Mouse (Mus musculus) hindbrain, embryonic 10.5 days (tissue): ENCODE results near the gene Tbc1d2. TPM values are rescaled to one million over a fixed set of nuclear protein-coding genes. Genes with fewer than 3 reads are reported as not detected.
"Not testable (repeated sequence)": the region's sequence is repeated elsewhere in the genome, so short reads cannot be mapped to it uniquely, and the experiment has no call there.

Experiments used
- DNase-seq: peaks from one replicate; pipeline ENCODE4 v3.0.0-alpha.2; 2017; ENCODE audit warnings: low spot score
- H3K27ac ChIP-seq: fragments of 300-500 bp; sonication (generic); 2 replicates; pipeline ENCODE4 v1.5.1; 2016; ENCODE audit warnings: mild to moderate bottlenecking, moderate library complexity
- H3K27me3 ChIP-seq: fragments of 300-500 bp; sonication (generic); 2 replicates; pipeline ENCODE4 v1.6.1; 2016; ENCODE audit warnings: mild to moderate bottlenecking; ENCODE audit not compliant: poor library complexity, insufficient read depth, severe bottlenecking
- H3K36me3 ChIP-seq: fragments of 300-500 bp; sonication (generic); 2 replicates; pipeline ENCODE4 v1.6.1; 2016; ENCODE audit warnings: mild to moderate bottlenecking, moderate library complexity
- H3K4me1 ChIP-seq: fragments of 300-500 bp; sonication (generic); replicated peaks from 2 replicates; pipeline ENCODE4 v1.6.1; 2016; ENCODE audit warnings: mild to moderate bottlenecking
- H3K4me3 ChIP-seq: fragments of 300-500 bp; sonication (generic); 2 replicates; pipeline ENCODE4 v1.5.1; 2016; ENCODE audit warnings: mild to moderate bottlenecking, moderate library complexity
- H3K9me3 ChIP-seq: fragments of 300-500 bp; sonication (generic); 2 replicates; pipeline ENCODE4 v1.6.1; 2016; ENCODE audit warnings: mild to moderate bottlenecking, moderate library complexity
- WGBS: fragments of 180-500 bp; shearing (Covaris S2); methylation state at CpG from one replicate; pipeline ENCODE4 v1.1.7; 2016; 5-methylcytosine and 5-hydroxymethylcytosine counted together
- polyA plus RNA-seq: library from polyadenylated mRNA; unstranded; fragments of >200 nt; fragmentation: Nextera tagmentation; extraction: Ambion mirVana; gene quantifications from 2 replicates; pipeline ENCODE4 v1.2.1, GENCODE M21; 2016

The Tbc1d2 gene
- polyA plus RNA-seq, 1 experiment from 2014 or later = 2.0 TPM

GRCm38 (mm10) chr4:46597286-46597961 lies 52.6 kb downstream of the Tbc1d2 start:
- no peaks in the 10 kb centered on the region for H3K9me3 ChIP-seq
- H3K27me3 ChIP-seq = peaks cover 61% of the 10 kb centered on the region
- H3K27ac ChIP-seq = no peak overlapping the region
- no peak for DNase-seq
- whole genome bisulfite sequencing = 71% methylated on average over 11 of the region's 11 CpGs
- H3K36me3 ChIP-seq = no peaks in the 10 kb centered on the region
- H3K4me1 ChIP-seq = peaks cover 28% of the 10 kb centered on the region
- no peak overlapping the region for H3K4me3 ChIP-seq

GRCm38 (mm10) chr4:46596398-46596797 lies 53.6 kb downstream of the Tbc1d2 start:
- no peak for DNase-seq
- no peaks in the 10 kb centered on the region for H3K36me3 ChIP-seq
- H3K4me1 ChIP-seq = peaks cover 26% of the 10 kb centered on the region
- no peak overlapping the region for H3K27ac ChIP-seq
- 77% methylated on average over 6 of the region's 6 CpGs for WGBS
- H3K9me3 ChIP-seq = no peaks in the 10 kb centered on the region
- no peak overlapping the region for H3K4me3 ChIP-seq
- peaks cover 51% of the 10 kb centered on the region for H3K27me3 ChIP-seq

GRCm38 (mm10) chr4:46594131-46594530 lies 55.9 kb downstream of the Tbc1d2 start:
- Histone ChIP-seq H3K4me1 (peaks cover 17% of the 10 kb centered on the region; the same call in 1 of the 2 replicates), H3K4me3 (no peak overlapping the region), H3K27me3 (peaks cover 31% of the 10 kb centered on the region), H3K27ac (no peak overlapping the region), H3K36me3 (no peaks in the 10 kb centered on the region), H3K9me3 (no peaks in the 10 kb centered on the region)
- 84% methylated on average over 5 of the region's 5 CpGs for WGBS
- DNase-seq = no peak

GRCm38 (mm10) chr4:46593472-46593871 lies 56.5 kb downstream of the Tbc1d2 start:
- no peak for DNase-seq
- Histone ChIP-seq H3K4me1 (peaks cover 17% of the 10 kb centered on the region; the same call in 1 of the 2 replicates), H3K4me3 (no peak overlapping the region), H3K27me3 (peaks cover 24% of the 10 kb centered on the region), H3K9me3 (no peaks in the 10 kb centered on the region), H3K36me3 (no peaks in the 10 kb centered on the region), H3K27ac (no peak overlapping the region)
- WGBS = 47% methylated on average over 6 of the region's 6 CpGs

DNA sequence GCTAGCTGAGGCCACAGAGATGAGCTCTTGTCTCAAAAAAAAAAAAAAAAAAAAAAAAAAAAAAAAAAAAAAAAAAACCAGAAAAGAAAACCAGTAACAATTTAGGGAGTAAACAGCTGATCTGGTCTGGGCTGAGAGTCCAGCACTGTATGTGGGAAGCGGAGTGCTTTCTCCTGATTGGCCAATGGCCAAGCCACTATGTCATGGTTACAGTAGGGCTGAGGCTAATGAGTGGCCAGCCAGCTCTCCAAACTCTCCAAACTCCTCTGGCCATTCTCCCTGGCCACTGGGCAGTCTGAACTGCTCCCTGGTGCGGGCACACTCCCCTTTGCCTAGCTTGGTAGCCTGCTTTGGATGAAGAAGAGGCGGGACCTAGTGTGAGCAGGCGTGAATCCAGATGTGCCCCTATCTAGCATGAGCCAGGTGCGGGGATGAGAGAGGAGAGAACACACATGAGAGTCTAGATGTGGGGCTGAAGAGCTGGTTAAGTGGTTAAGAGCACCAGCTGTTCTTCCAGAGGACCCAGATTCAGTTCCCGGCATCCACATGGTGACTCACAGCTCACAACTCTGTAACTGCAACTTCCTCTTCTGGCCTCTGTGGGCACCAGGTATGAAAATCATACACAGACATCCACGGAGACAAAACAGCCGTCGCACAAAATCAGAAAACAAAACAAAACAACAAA lies 58.0 kb downstream of the Tbc1d2 start:
- H3K36me3 ChIP-seq = no peaks in the 10 kb centered on the region
- 95% methylated on average over 9 of the region's 9 CpGs for WGBS
- peaks cover 11% of the 10 kb centered on the region for H3K27me3 ChIP-seq
- no peak overlapping the region for H3K27ac ChIP-seq
- no peak overlapping the region for H3K4me3 ChIP-seq
- peaks cover 17% of the 10 kb centered on the region; the same call in 1 of the 2 replicates for H3K4me1 ChIP-seq
- DNase-seq = no peak
- H3K9me3 ChIP-seq = no peaks in the 10 kb centered on the region

DNA sequence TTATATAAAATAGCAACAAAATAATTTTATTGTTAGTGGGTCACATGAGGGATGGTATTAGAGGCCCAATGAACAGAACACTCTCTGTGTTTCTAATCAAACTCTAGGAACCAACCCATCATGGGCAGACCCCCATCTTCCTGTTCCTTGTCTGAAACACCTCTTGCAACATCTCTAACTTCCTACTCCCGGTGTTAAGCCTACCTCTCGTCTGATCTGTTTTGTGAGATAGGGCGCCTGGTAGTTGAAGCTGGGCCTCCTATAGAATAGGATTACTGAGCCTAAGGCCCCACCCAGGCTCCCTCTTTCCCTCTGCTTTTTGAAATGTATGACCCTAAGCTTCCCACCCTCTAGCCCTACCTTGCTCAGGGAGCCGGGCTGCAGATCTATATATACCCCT lies 59.2 kb downstream of the Tbc1d2 start:
- H3K27me3 ChIP-seq = no peaks in the 10 kb centered on the region
- WGBS = 77% methylated on average over 4 of the region's 4 CpGs
- H3K36me3 ChIP-seq = no peaks in the 10 kb centered on the region
- no peak for DNase-seq
- H3K4me3 ChIP-seq = no peak overlapping the region
- H3K4me1 ChIP-seq = peaks cover 20% of the 10 kb centered on the region
- H3K9me3 ChIP-seq = no peaks in the 10 kb centered on the region
- H3K27ac ChIP-seq = no peak overlapping the region

- DNase-seq = no peak
- H3K9me3 ChIP-seq = no peaks in the 10 kb centered on the region
- no peak overlapping the region for H3K4me3 ChIP-seq
- no peaks in the 10 kb centered on the region for H3K36me3 ChIP-seq
- no peak overlapping the region for H3K27ac ChIP-seq
- no peaks in the 10 kb centered on the region for H3K27me3 ChIP-seq
- H3K4me1 ChIP-seq = peaks cover 22% of the 10 kb centered on the region
- 70% methylated on average over 5 of the region's 5 CpGs for WGBS
These were observed 59.9 kb downstream of the Tbc1d2 start for GRCm38 (mm10) chr4:46589946-46590684.

- 80% methylated on average over 8 of the region's 8 CpGs for WGBS
- no peaks in the 10 kb centered on the region for H3K9me3 ChIP-seq
- H3K4me3 ChIP-seq = no peak overlapping the region
- H3K27ac ChIP-seq = no peak overlapping the region
- H3K27me3 ChIP-seq = no peaks in the 10 kb centered on the region
- H3K36me3 ChIP-seq = no peaks in the 10 kb centered on the region
- DNase-seq = no peak
- H3K4me1 ChIP-seq = peaks cover 25% of the 10 kb centered on the region
These were observed 60.9 kb downstream of the Tbc1d2 start for GRCm38 (mm10) chr4:46589151-46589550.

GRCm38 (mm10) chr4:46586473-46586872 lies 63.5 kb downstream of the Tbc1d2 start:
- no peaks in the 10 kb centered on the region for H3K36me3 ChIP-seq
- no peak overlapping the region for H3K4me3 ChIP-seq
- DNase-seq = no peak
- 52% methylated on average over 4 of the region's 4 CpGs for WGBS
- H3K27ac ChIP-seq = no peak overlapping the region
- H3K4me1 ChIP-seq = peaks cover 16% of the 10 kb centered on the region
- no peaks in the 10 kb centered on the region for H3K27me3 ChIP-seq
- peaks cover 2% of the 10 kb centered on the region; the same call in 1 of the 2 replicates for H3K9me3 ChIP-seq

DNA sequence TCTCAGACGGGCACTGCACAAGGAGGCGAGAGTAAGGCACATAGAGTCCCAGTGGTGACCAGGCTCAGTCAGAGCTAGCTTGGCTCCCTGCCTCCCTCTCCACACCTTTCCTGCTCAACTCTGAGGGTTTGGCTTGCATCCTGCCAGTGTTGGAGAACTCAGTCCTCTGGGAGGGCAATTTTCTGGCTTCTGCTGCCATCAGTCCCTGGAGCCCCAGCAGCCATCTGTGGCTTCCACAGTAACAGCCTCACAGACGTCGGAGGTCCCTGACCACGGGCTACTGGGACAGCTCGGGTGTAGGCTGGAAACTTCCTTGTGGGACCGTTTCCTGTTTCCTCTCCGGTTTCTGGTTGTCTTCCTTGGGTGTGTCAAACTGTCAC lies 64.2 kb downstream of the Tbc1d2 start:
- 76% methylated on average over 8 of the region's 8 CpGs for WGBS
- no peak overlapping the region for H3K4me3 ChIP-seq
- H3K4me1 ChIP-seq = peaks cover 16% of the 10 kb centered on the region
- H3K27me3 ChIP-seq = no peaks in the 10 kb centered on the region
- H3K36me3 ChIP-seq = no peaks in the 10 kb centered on the region
- H3K27ac ChIP-seq = no peak overlapping the region
- H3K9me3 ChIP-seq = peaks cover 5% of the 10 kb centered on the region; the same call in 1 of the 2 replicates
- DNase-seq = no peak

GRCm38 (mm10) chr4:46585041-46585810 lies 64.8 kb downstream of the Tbc1d2 start:
- Histone ChIP-seq H3K4me3 (no peak overlapping the region), H3K4me1 (peaks cover 16% of the 10 kb centered on the region), H3K36me3 (no peaks in the 10 kb centered on the region), H3K9me3 (peaks cover 8% of the 10 kb centered on the region; the same call in 1 of the 2 replicates), H3K27ac (no peak overlapping the region), H3K27me3 (no peaks in the 10 kb centered on the region)
- DNase-seq = no peak
- WGBS = 74% methylated on average over 13 of the region's 13 CpGs

DNA sequence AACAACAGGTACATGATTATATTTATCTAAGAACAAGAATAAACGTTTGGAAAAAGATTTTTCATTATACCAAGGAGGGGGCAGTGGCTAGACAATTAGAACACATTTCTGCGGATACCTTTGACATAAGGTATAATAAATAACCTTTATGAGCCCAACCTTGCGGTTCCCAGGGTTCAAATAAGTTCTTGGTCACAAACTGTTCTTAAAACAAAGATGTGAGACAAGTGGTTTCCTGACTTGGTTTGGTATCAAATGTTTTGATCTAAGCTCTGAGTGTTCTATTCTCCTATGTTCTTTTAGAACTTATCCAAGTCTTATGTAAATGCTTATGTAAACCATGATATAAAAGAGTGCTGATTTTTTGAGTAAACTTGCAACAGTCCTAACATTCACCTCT lies 65.5 kb downstream of the Tbc1d2 start:
- not testable (repeated sequence) for H3K4me3 ChIP-seq, DNase-seq, H3K27ac ChIP-seq, H3K27me3 ChIP-seq, H3K36me3 ChIP-seq, H3K9me3 ChIP-seq
- 82% methylated on average over 3 of the region's 3 CpGs for WGBS
- peaks cover 16% of the 10 kb centered on the region for H3K4me1 ChIP-seq
